In the genomic region with DNA sequence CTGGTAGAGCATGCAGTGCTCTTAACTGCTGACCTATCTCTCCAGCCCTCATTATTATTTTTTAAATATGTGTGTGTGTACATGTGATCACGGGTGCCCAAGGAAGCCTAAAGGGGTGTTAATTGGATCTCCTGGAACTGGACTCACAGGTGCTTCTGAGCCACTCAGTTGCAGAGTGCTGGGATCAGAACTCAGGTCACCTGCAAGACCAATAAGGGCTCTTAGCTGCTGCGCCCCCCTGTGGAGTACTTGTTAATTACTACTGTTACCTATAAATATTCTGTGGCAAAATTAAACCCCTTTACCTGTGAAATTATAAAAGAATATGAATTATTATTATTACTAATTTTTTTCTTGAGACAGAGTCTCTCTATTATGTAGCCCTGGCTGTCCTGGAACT, we compare ENCODE assay signal across 9 mouse cellular contexts. TPM values are rescaled to one million over a fixed set of nuclear protein-coding genes. Genes with fewer than 3 reads are reported as not detected.
DNase-seq lines count a peak whose midpoint lies in the region; ATAC-seq and TF ChIP-seq lines count a peak whose summit lies in the region.
"Had no signal": no experiment of that assay in that cellular context is flagged by ENCODE, and none has a peak within 500 bp of the region (broad histone marks: within the 10 kb centered on the region; RNA-seq: fewer than 3 reads in every experiment).

No protein-coding gene starts in this region.

- no peak for ATAC-seq in midbrain, postnatal 0 days (ENCODE audit: low FRiP score)
- ATAC-seq in liver, embryonic 13.5 days (ENCODE audit: low read depth), result no peak
- no peak for ATAC-seq in hindbrain, embryonic 12.5 days (ENCODE audit: low FRiP score)

- WGBS in midbrain, postnatal 0 days, result 60% methylated on average over 2 of the region's 2 CpGs
- WGBS in midbrain, embryonic 10.5 days, result 66% methylated on average over 2 of the region's 2 CpGs
- WGBS in liver, embryonic 13.5 days (ENCODE audit: insufficient replicate concordance), result 47% methylated on average over 2 of the region's 2 CpGs
- 64% methylated on average over 2 of the region's 2 CpGs for WGBS in hindbrain, embryonic 12.5 days

- peak; percentile 40; the same call in 1 of the 2 replicates for TF ChIP-seq CTCF in midbrain, postnatal 0 days (IDR thresholded peaks at IDR 0.05)

- no peak overlapping the region for H3K9ac ChIP-seq in midbrain, postnatal 0 days (replicated peaks; ENCODE audit: low read length, poor library complexity, severe bottlenecking)
- no peak overlapping the region for H3K9ac ChIP-seq in liver, embryonic 13.5 days
- H3K9ac ChIP-seq in hindbrain, embryonic 12.5 days, result no peak overlapping the region
- H3K9ac ChIP-seq: liver, embryonic 15.5 days had no signal

- H3K4me2 ChIP-seq in midbrain, postnatal 0 days (ENCODE audit: low read depth, low read length, poor library complexity, severe bottlenecking), result no peak overlapping the region
- H3K4me2 ChIP-seq in liver, embryonic 13.5 days, result no peak overlapping the region
- H3K4me2 ChIP-seq in hindbrain, embryonic 12.5 days (replicated peaks), result no peak overlapping the region
- H3K4me2 ChIP-seq: liver, embryonic 15.5 days had no signal

- no peaks in the 10 kb centered on the region for H3K27me3 ChIP-seq in midbrain, postnatal 0 days (ENCODE audit: insufficient read depth, low read length)
- H3K27me3 ChIP-seq in midbrain, embryonic 10.5 days (ENCODE audit: low read depth, poor library complexity, severe bottlenecking), result no peaks in the 10 kb centered on the region
- no peaks in the 10 kb centered on the region for H3K27me3 ChIP-seq in liver, embryonic 13.5 days
- no peaks in the 10 kb centered on the region for H3K27me3 ChIP-seq in hindbrain, embryonic 12.5 days
- H3K27me3 ChIP-seq: liver, embryonic 15.5 days had no signal

- no peak overlapping the region for H3K27ac ChIP-seq in midbrain, postnatal 0 days (ENCODE audit: low read depth, low read length)
- H3K27ac ChIP-seq in midbrain, embryonic 10.5 days (replicated peaks), result no peak overlapping the region
- H3K27ac ChIP-seq in liver, embryonic 13.5 days, result no peak overlapping the region
- H3K27ac ChIP-seq in hindbrain, embryonic 12.5 days, result no peak overlapping the region
- H3K27ac ChIP-seq: liver, embryonic 15.5 days had no signal

- peaks cover 8% of the 10 kb centered on the region; the same call in 1 of the 2 replicates for H3K36me3 ChIP-seq in midbrain, postnatal 0 days (ENCODE audit: insufficient read depth, low read length)
- peaks cover 37% of the 10 kb centered on the region for H3K36me3 ChIP-seq in midbrain, embryonic 10.5 days
- peaks cover 24% of the 10 kb centered on the region for H3K36me3 ChIP-seq in liver, embryonic 13.5 days
- H3K36me3 ChIP-seq in hindbrain, embryonic 12.5 days, result peaks cover 9% of the 10 kb centered on the region

- H3K4me1 ChIP-seq in midbrain, postnatal 0 days (ENCODE audit: insufficient read depth, low read length), result peaks cover 6% of the 10 kb centered on the region; the same call in 1 of the 2 replicates
- peaks cover 22% of the 10 kb centered on the region for H3K4me1 ChIP-seq in midbrain, embryonic 10.5 days
- peaks cover 49% of the 10 kb centered on the region for H3K4me1 ChIP-seq in liver, embryonic 13.5 days (replicated peaks)
- H3K4me1 ChIP-seq in hindbrain, embryonic 12.5 days, result peaks cover 15% of the 10 kb centered on the region

- H3K9me3 ChIP-seq in midbrain, postnatal 0 days (ENCODE audit: low read length), result no peaks in the 10 kb centered on the region
- H3K9me3 ChIP-seq in midbrain, embryonic 10.5 days (replicated peaks), result no peaks in the 10 kb centered on the region
- H3K9me3 ChIP-seq in liver, embryonic 13.5 days (replicated peaks), result no peaks in the 10 kb centered on the region
- no peaks in the 10 kb centered on the region for H3K9me3 ChIP-seq in hindbrain, embryonic 12.5 days (replicated peaks)
- H3K9me3 ChIP-seq: liver, embryonic 15.5 days had no signal

- H3K4me3 ChIP-seq in midbrain, postnatal 0 days (ENCODE audit: low read depth, low read length), result no peak overlapping the region
- no peak overlapping the region for H3K4me3 ChIP-seq in midbrain, embryonic 10.5 days
- no peak overlapping the region for H3K4me3 ChIP-seq in liver, embryonic 13.5 days (replicated peaks)
- H3K4me3 ChIP-seq in hindbrain, embryonic 12.5 days, result no peak overlapping the region
- H3K4me3 ChIP-seq: liver, embryonic 15.5 days had no signal

- DNase-seq in embryo, embryonic 10.5 days (ENCODE audit: low spot score), result peak; percentile 23
- DNase-seq in embryo, embryonic 11 days, result no peak
- no peak for DNase-seq in midbrain, postnatal 0 days (ENCODE audit: low spot score)
- no peak for DNase-seq in midbrain, embryonic 10.5 days (ENCODE audit: low spot score)
- DNase-seq in liver, embryonic 13.5 days, result peak; percentile 48
- peak; percentile 57 for DNase-seq in thymus, postnatal 25 days
- DNase-seq in neural tube, embryonic 10.5 days (ENCODE audit: extremely low spot score, low spot score), result no peak

RNA-seq across cellular contexts. Expression of a gene that starts 2.3 kb away (rescaled TPM):
- total RNA-seq in midbrain, postnatal 0 days (2014; rRNA removed), result 56.9 and 57.4 TPM in 2 replicates
- polyA plus RNA-seq in midbrain, postnatal 0 days (2015; fragmentation: Nextera tagmentation; extraction: Ambion mirVana), result 109 and 118 TPM in 2 replicates
- 111 and 113 TPM in 2 replicates for polyA plus RNA-seq in midbrain, embryonic 10.5 days (2016; fragmentation: Nextera tagmentation; extraction: Ambion mirVana)
- 46.4 and 52.7 TPM in 2 replicates for polyA plus RNA-seq in liver, embryonic 13.5 days (2015; fragmentation: Nextera tagmentation; extraction: Ambion mirVana)
- 113 and 119 TPM in 2 replicates for polyA plus RNA-seq in hindbrain, embryonic 12.5 days (2016; fragmentation: Nextera tagmentation; extraction: Ambion mirVana)

RNA-seq across cellular contexts. Expression of a gene that starts 2.7 kb away (rescaled TPM):
- total RNA-seq in midbrain, postnatal 0 days (2014; rRNA removed), result 12.3 and 13.5 TPM in 2 replicates
- 50.1 TPM in 2 replicates for polyA plus RNA-seq in midbrain, postnatal 0 days (2015; fragmentation: Nextera tagmentation; extraction: Ambion mirVana)
- 34.4 and 35.5 TPM in 2 replicates for polyA plus RNA-seq in midbrain, embryonic 10.5 days (2016; fragmentation: Nextera tagmentation; extraction: Ambion mirVana)
- polyA plus RNA-seq in liver, embryonic 13.5 days (2015; fragmentation: Nextera tagmentation; extraction: Ambion mirVana), result 21.6 and 23.0 TPM in 2 replicates
- polyA plus RNA-seq in hindbrain, embryonic 12.5 days (2016; fragmentation: Nextera tagmentation; extraction: Ambion mirVana), result 36.3 and 38.0 TPM in 2 replicates

RNA-seq across cellular contexts. Expression of a gene that starts 53.6 kb away (rescaled TPM):
- total RNA-seq in midbrain, postnatal 0 days (2014; rRNA removed), result 56.6 and 57.5 TPM in 2 replicates
- polyA plus RNA-seq in midbrain, postnatal 0 days (2015; fragmentation: Nextera tagmentation; extraction: Ambion mirVana), result 43.4 and 43.6 TPM in 2 replicates
- 31.8 and 31.9 TPM in 2 replicates for polyA plus RNA-seq in midbrain, embryonic 10.5 days (2016; fragmentation: Nextera tagmentation; extraction: Ambion mirVana)
- polyA plus RNA-seq in liver, embryonic 13.5 days (2015; fragmentation: Nextera tagmentation; extraction: Ambion mirVana), result 2.7 and 2.8 TPM in 2 replicates
- 78.1 and 78.6 TPM in 2 replicates for polyA plus RNA-seq in hindbrain, embryonic 12.5 days (2016; fragmentation: Nextera tagmentation; extraction: Ambion mirVana)

Comparison
In these comparisons a context has a peak if more than half of its experiments do, and no peak if none do; other contexts are left out.
1. DNase-seq: peak in embryo, embryonic 10.5 days (single experiment), liver, embryonic 13.5 days (single experiment) and thymus, postnatal 25 days (single experiment); none in embryo, embryonic 11 days (single experiment), midbrain, postnatal 0 days (single experiment), midbrain, embryonic 10.5 days (single experiment) and neural tube, embryonic 10.5 days (single experiment).